Comparison of ENCODE assay signal across 7 mouse cellular contexts in the genomic region with DNA sequence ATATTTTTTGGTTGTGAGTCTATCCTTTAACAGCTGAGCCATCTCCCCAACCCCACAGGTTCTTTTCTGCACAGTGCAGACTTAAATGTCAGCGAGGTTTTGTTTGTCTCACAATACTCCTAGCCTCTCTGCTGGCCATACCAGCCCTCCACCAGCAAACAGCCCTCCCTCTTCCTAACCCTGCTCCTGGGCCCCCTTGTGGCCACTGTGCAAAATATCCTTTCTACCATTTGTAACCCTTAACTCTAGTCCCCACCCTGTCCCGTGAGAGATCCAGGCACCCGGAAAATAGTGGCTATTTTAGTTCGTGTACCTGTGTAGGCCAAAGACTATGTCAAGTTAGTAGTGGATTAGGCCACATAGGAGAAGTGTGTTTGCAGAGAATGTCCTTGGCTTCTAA. TPM values are rescaled to one million over a fixed set of nuclear protein-coding genes. Genes with fewer than 3 reads are reported as not detected.
DNase-seq lines count a peak whose midpoint lies in the region; ATAC-seq and TF ChIP-seq lines count a peak whose summit lies in the region.

No protein-coding gene starts in this region.

- peaks cover 1% of the 10 kb centered on the region for H3K27me3 ChIP-seq in neural tube, embryonic 15.5 days (replicated peaks)
- H3K27me3 ChIP-seq in embryonic facial prominence, embryonic 11.5 days (ENCODE audit: control insufficient read depth, insufficient read depth, low read length), result no peaks in the 10 kb centered on the region
- H3K27me3 ChIP-seq in kidney, embryonic 16.5 days (ENCODE audit: insufficient read depth, low read length), result peaks cover 1% of the 10 kb centered on the region
- no peaks in the 10 kb centered on the region for H3K27me3 ChIP-seq in stomach, postnatal 0 days (ENCODE audit: control insufficient read depth, insufficient read depth, low read length)

- DNase-seq in neural tube, embryonic 10.5 days (ENCODE audit: extremely low spot score, low spot score), result peak; percentile 56
- DNase-seq in embryonic facial prominence, embryonic 11.5 days (ENCODE audit: low spot score), result peak; percentile 75
- peak; percentile 39 for DNase-seq in lung, postnatal 36 days
- DNase-seq in stomach, postnatal 0 days (ENCODE audit: low spot score), result peak; percentile 83

- peak; percentile 85 for TF ChIP-seq CTCF in stomach, postnatal 0 days (IDR thresholded peaks at IDR 0.05; ENCODE audit: low read depth)

- ATAC-seq in neural tube, embryonic 15.5 days (ENCODE audit: low FRiP score), result no peak
- peak; percentile 67 for ATAC-seq in activated CD4-positive, CD25-positive, alpha-beta regulatory T cell, adult 4 months
- 0 out of 2 replicates have a peak, but pooled peaks have one; percentile 39 for ATAC-seq in embryonic facial prominence, embryonic 11.5 days (replicated peaks; ENCODE audit: insufficient number of reproducible peaks, low FRiP score, low TSS enrichment, low read depth)
- peak; percentile 55; the same call in 1 of the 2 replicates for ATAC-seq in kidney, embryonic 16.5 days (ENCODE audit: low FRiP score, low TSS enrichment)
- ATAC-seq in stomach, postnatal 0 days (ENCODE audit: low FRiP score, low TSS enrichment), result peak; percentile 84

- H3K4me2 ChIP-seq in neural tube, embryonic 15.5 days, result no peak overlapping the region
- H3K4me2 ChIP-seq in embryonic facial prominence, embryonic 11.5 days (ENCODE audit: low read depth, low read length), result no peak overlapping the region
- no peak overlapping the region for H3K4me2 ChIP-seq in kidney, embryonic 16.5 days (replicated peaks; ENCODE audit: low read depth, low read length)
- H3K4me2 ChIP-seq in stomach, postnatal 0 days (replicated peaks; ENCODE audit: low read depth), result no peak overlapping the region

- peaks cover 1% of the 10 kb centered on the region for H3K36me3 ChIP-seq in neural tube, embryonic 15.5 days
- no peaks in the 10 kb centered on the region for H3K36me3 ChIP-seq in embryonic facial prominence, embryonic 11.5 days (replicated peaks; ENCODE audit: control insufficient read depth, insufficient read depth, low read depth, low read length)
- peaks cover 2% of the 10 kb centered on the region for H3K36me3 ChIP-seq in kidney, embryonic 16.5 days (ENCODE audit: insufficient read depth, low read length)
- H3K36me3 ChIP-seq in stomach, postnatal 0 days (ENCODE audit: control insufficient read depth, insufficient read depth, low read length), result no peaks in the 10 kb centered on the region

- no peak overlapping the region for H3K4me3 ChIP-seq in neural tube, embryonic 15.5 days (replicated peaks)
- H3K4me3 ChIP-seq in embryonic facial prominence, embryonic 11.5 days (ENCODE audit: low read depth, low read length), result no peak overlapping the region
- no peak overlapping the region for H3K4me3 ChIP-seq in kidney, embryonic 16.5 days (ENCODE audit: low read length)
- no peak overlapping the region for H3K4me3 ChIP-seq in stomach, postnatal 0 days (ENCODE audit: low read depth, low read length)

- H3K9me3 ChIP-seq in neural tube, embryonic 15.5 days (replicated peaks), result no peaks in the 10 kb centered on the region
- no peaks in the 10 kb centered on the region for H3K9me3 ChIP-seq in embryonic facial prominence, embryonic 11.5 days (replicated peaks; ENCODE audit: control insufficient read depth, low read length)
- no peaks in the 10 kb centered on the region for H3K9me3 ChIP-seq in kidney, embryonic 16.5 days (ENCODE audit: low read length)
- H3K9me3 ChIP-seq in stomach, postnatal 0 days (ENCODE audit: control insufficient read depth, low read length), result no peaks in the 10 kb centered on the region

- no peaks in the 10 kb centered on the region for H3K4me1 ChIP-seq in neural tube, embryonic 15.5 days
- H3K4me1 ChIP-seq in embryonic facial prominence, embryonic 11.5 days (ENCODE audit: control insufficient read depth, insufficient read depth, low read length), result no peaks in the 10 kb centered on the region
- no peaks in the 10 kb centered on the region for H3K4me1 ChIP-seq in kidney, embryonic 16.5 days (ENCODE audit: insufficient read depth, low read length)
- no peaks in the 10 kb centered on the region for H3K4me1 ChIP-seq in stomach, postnatal 0 days (replicated peaks; ENCODE audit: control insufficient read depth, insufficient read depth)

- no peak overlapping the region for H3K9ac ChIP-seq in neural tube, embryonic 15.5 days (replicated peaks)
- no peak overlapping the region for H3K9ac ChIP-seq in embryonic facial prominence, embryonic 11.5 days (replicated peaks; ENCODE audit: low read length)
- H3K9ac ChIP-seq in kidney, embryonic 16.5 days (replicated peaks; ENCODE audit: low read length), result no peak overlapping the region
- no peak overlapping the region for H3K9ac ChIP-seq in stomach, postnatal 0 days (ENCODE audit: low read length)

- TF ChIP-seq EP300 in stomach, postnatal 0 days (optimal IDR thresholded peaks at IDR 0.05), result no peak

- 29% methylated on average over 4 of the region's 4 CpGs for WGBS in neural tube, embryonic 15.5 days
- 22% methylated on average over 4 of the region's 4 CpGs for WGBS in embryonic facial prominence, embryonic 11.5 days
- WGBS in kidney, embryonic 16.5 days, result 14% methylated on average over 4 of the region's 4 CpGs
- WGBS in stomach, postnatal 0 days, result 3% methylated on average over 4 of the region's 4 CpGs

- H3K27ac ChIP-seq in neural tube, embryonic 15.5 days (replicated peaks), result no peak overlapping the region
- H3K27ac ChIP-seq in embryonic facial prominence, embryonic 11.5 days (replicated peaks; ENCODE audit: low read depth, low read length), result no peak overlapping the region
- H3K27ac ChIP-seq in kidney, embryonic 16.5 days (ENCODE audit: low read length), result no peak overlapping the region
- peak overlapping the region; percentile 13; the same call in 1 of the 2 replicates for H3K27ac ChIP-seq in stomach, postnatal 0 days (replicated peaks)

RNA-seq across cellular contexts. Expression of a gene that starts 6.5 kb away (rescaled TPM):
- polyA plus RNA-seq in neural tube, embryonic 15.5 days (2015; fragmentation: Nextera tagmentation; extraction: Ambion mirVana), result 3.7 and 4.7 TPM in 2 replicates
- 1 to 10 TPM in 1 of 2 experiments, under 1 TPM in 1; 0.65 to 2.2 TPM for polyA plus RNA-seq in activated CD4-positive, CD25-positive, alpha-beta regulatory T cell, adult 4 months (2017; shearing (Covaris generic))
- 0.34 and 0.46 TPM in 2 replicates for polyA plus RNA-seq in embryonic facial prominence, embryonic 11.5 days (2014; fragmentation: Nextera tagmentation; extraction: Ambion mirVana)
- 1.8 and 2.1 TPM in 2 replicates for polyA plus RNA-seq in kidney, embryonic 16.5 days (2015; fragmentation: Nextera tagmentation; extraction: Ambion mirVana)
- polyA plus RNA-seq in stomach, postnatal 0 days (2015; fragmentation: Nextera tagmentation; extraction: Ambion mirVana), result 1.4 TPM in 2 replicates

RNA-seq across cellular contexts. Expression of a gene that starts 8.5 kb away (rescaled TPM):
- 659 and 826 TPM in 2 replicates for polyA plus RNA-seq in neural tube, embryonic 15.5 days (2015; fragmentation: Nextera tagmentation; extraction: Ambion mirVana)
- 1,000 to 10,000 TPM; 2,503 to 2,608 TPM for polyA plus RNA-seq in activated CD4-positive, CD25-positive, alpha-beta regulatory T cell, adult 4 months (2017; shearing (Covaris generic))
- polyA plus RNA-seq in embryonic facial prominence, embryonic 11.5 days (2014; fragmentation: Nextera tagmentation; extraction: Ambion mirVana), result 1,667 and 1,682 TPM in 2 replicates
- 1,084 and 1,349 TPM in 2 replicates for polyA plus RNA-seq in kidney, embryonic 16.5 days (2015; fragmentation: Nextera tagmentation; extraction: Ambion mirVana)
- 1,460 and 1,506 TPM in 2 replicates for polyA plus RNA-seq in stomach, postnatal 0 days (2015; fragmentation: Nextera tagmentation; extraction: Ambion mirVana)

RNA-seq across cellular contexts. Expression of a gene that starts 47.5 kb away (rescaled TPM):
- 2.2 and 3.4 TPM in 2 replicates for polyA plus RNA-seq in neural tube, embryonic 15.5 days (2015; fragmentation: Nextera tagmentation; extraction: Ambion mirVana)
- not detected for polyA plus RNA-seq in activated CD4-positive, CD25-positive, alpha-beta regulatory T cell, adult 4 months (2017; shearing (Covaris generic))
- 8.4 and 10.2 TPM in 2 replicates for polyA plus RNA-seq in embryonic facial prominence, embryonic 11.5 days (2014; fragmentation: Nextera tagmentation; extraction: Ambion mirVana)
- 10.5 and 12.6 TPM in 2 replicates for polyA plus RNA-seq in kidney, embryonic 16.5 days (2015; fragmentation: Nextera tagmentation; extraction: Ambion mirVana)
- polyA plus RNA-seq in stomach, postnatal 0 days (2015; fragmentation: Nextera tagmentation; extraction: Ambion mirVana), result 7.8 and 9.3 TPM in 2 replicates

RNA-seq across cellular contexts. Expression of a gene that starts 47.9 kb away (rescaled TPM):
- polyA plus RNA-seq in neural tube, embryonic 15.5 days (2015; fragmentation: Nextera tagmentation; extraction: Ambion mirVana), result 45.8 and 47.6 TPM in 2 replicates
- 10 to 100 TPM; 11.4 to 21.1 TPM for polyA plus RNA-seq in activated CD4-positive, CD25-positive, alpha-beta regulatory T cell, adult 4 months (2017; shearing (Covaris generic))
- polyA plus RNA-seq in embryonic facial prominence, embryonic 11.5 days (2014; fragmentation: Nextera tagmentation; extraction: Ambion mirVana), result 35.4 and 37.5 TPM in 2 replicates
- polyA plus RNA-seq in kidney, embryonic 16.5 days (2015; fragmentation: Nextera tagmentation; extraction: Ambion mirVana), result 56.6 and 59.1 TPM in 2 replicates
- 29.6 and 32.0 TPM in 2 replicates for polyA plus RNA-seq in stomach, postnatal 0 days (2015; fragmentation: Nextera tagmentation; extraction: Ambion mirVana)
